Mouse (Mus musculus) B cell, adult 67 days (primary cell): ENCODE results near the gene Zfp442. TPM values are rescaled to one million over a fixed set of nuclear protein-coding genes. Genes with fewer than 3 reads are reported as not detected.

ENCODE experiments used
- total RNA-seq, 2 experiments: library from RNA; stranded (reverse); gene quantifications; 4 replicates each; pipeline ENCODE4 v1.2.4; 2023

Gene Zfp442
- total RNA-seq = 1 to 10 TPM; 4.4 to 5.6 TPM

GRCm38 (mm10) chr2:150451180-150451919, at the start of gene Zfp442:
Gene Zfp442 (minus strand): TSS chr2:150451486.

GRCm38 (mm10) chr2:150484939-150485778, 33.9 kb upstream of the Zfp442 start, which contains the start of gene Zfp345:
Gene Zfp345 (minus strand): TSS chr2:150485091.

GRCm38 (mm10) chr2:150362113-150362877, 89.0 kb downstream of the Zfp442 start, which contains the start of gene 3300002I08Rik:
Gene 3300002I08Rik (minus strand): TSS chr2:150362765.

Other genes starting within 250 kb of the Zfp442 start
- 1 to 10 TPM; 5.9 to 6.7 TPM for gene Zfp937, start 233.4 kb downstream of the Zfp442 start, total RNA-seq
- gene Gm21994, start 195.9 kb downstream of the Zfp442 start, total RNA-seq = 10 to 100 TPM; 11.3 to 15.5 TPM
- gene Gm14124, start 194.0 kb downstream of the Zfp442 start, total RNA-seq = under 1 TPM in 1 of 2 experiments, not detected in 1; 0.92 TPM
- gene Gm10130, start 127.8 kb downstream of the Zfp442 start, total RNA-seq = 1 to 10 TPM; 6.0 to 6.6 TPM
- gene 3300002I08Rik, start 88.7 kb downstream of the Zfp442 start, total RNA-seq = 1 to 10 TPM; 4.8 to 8.4 TPM
- 1 to 10 TPM; 1.6 to 1.8 TPM for gene Zfp345, start 33.6 kb upstream of the Zfp442 start, total RNA-seq
- under 1 TPM in 1 of 2 experiments, not detected in 1; 0.58 TPM for gene Cst7, start 118.9 kb upstream of the Zfp442 start, total RNA-seq
- 10 to 100 TPM; 22.8 to 29.3 TPM for gene Apmap, start 157.1 kb upstream of the Zfp442 start, total RNA-seq
- 10 to 100 TPM; 77.2 to 95.4 TPM for gene Acss1, start 217.0 kb upstream of the Zfp442 start, total RNA-seq
- not detected for gene Vsx1, start 237.9 kb upstream of the Zfp442 start, total RNA-seq